In genomic region chr2:26156191-26156977, GRCm38 (mm10) we compare ENCODE assay signal across 17 mouse cellular contexts. TPM values are rescaled to one million over a fixed set of nuclear protein-coding genes. Genes with fewer than 3 reads are reported as not detected.
DNase-seq lines count a peak whose midpoint lies in the region; ATAC-seq and TF ChIP-seq lines count a peak whose summit lies in the region.
"Had no signal": no experiment of that assay in that cellular context is flagged by ENCODE, and none has a peak within 500 bp of the region (broad histone marks: within the 10 kb centered on the region; RNA-seq: fewer than 3 reads in every experiment).

No protein-coding gene starts in this region.

- H3K9me3 ChIP-seq in neural tube, embryonic 11.5 days (ENCODE audit: control insufficient read depth, low read length), result no peaks in the 10 kb centered on the region
- H3K9me3 ChIP-seq in hindbrain, postnatal 0 days (ENCODE audit: low read length), result no peaks in the 10 kb centered on the region
- H3K9me3 ChIP-seq in neural tube, embryonic 14.5 days (ENCODE audit: control insufficient read depth, low read length), result no peaks in the 10 kb centered on the region
- H3K9me3 ChIP-seq: embryonic facial prominence, embryonic 15.5 days; kidney, embryonic 15.5 days had no signal

- peak; percentile 51; the same call in 1 of the 2 replicates for ATAC-seq in neural tube, embryonic 11.5 days (ENCODE audit: insufficient read depth, low FRiP score, low TSS enrichment)
- ATAC-seq in hindbrain, postnatal 0 days, result peak; percentile 67; the same call in 1 of the 2 replicates
- ATAC-seq in neural tube, embryonic 14.5 days (ENCODE audit: low read depth), result peak; percentile 68
- no peak for ATAC-seq in CD4-positive, CD25-positive, alpha-beta regulatory T cell, adult 4 months

- peaks cover 7% of the 10 kb centered on the region; the same call in 1 of the 2 replicates for H3K4me1 ChIP-seq in neural tube, embryonic 11.5 days (ENCODE audit: control insufficient read depth, insufficient read depth, low read length)
- H3K4me1 ChIP-seq in hindbrain, postnatal 0 days (ENCODE audit: insufficient read depth, low read length), result peaks cover 25% of the 10 kb centered on the region
- peaks cover 21% of the 10 kb centered on the region for H3K4me1 ChIP-seq in neural tube, embryonic 14.5 days (ENCODE audit: control insufficient read depth, insufficient read depth, low read length)
- H3K4me1 ChIP-seq: kidney, embryonic 15.5 days had no signal

- peak; percentile 94 to 97 for DNase-seq in cerebellum, postnatal 10 days
- no peak for DNase-seq in cerebellum, adult 11 months
- DNase-seq in neural tube, embryonic 11.5 days (ENCODE audit: low spot score), result no peak
- no peak for DNase-seq in neural tube, embryonic 10.5 days (ENCODE audit: extremely low spot score, low spot score)
- peak; percentile 68 for DNase-seq in hindbrain, postnatal 0 days (ENCODE audit: low spot score)
- DNase-seq in embryo, embryonic 11 days, result no peak
- DNase-seq: adrenal gland, postnatal 36 days; cerebellum, adult 8-10 months; lung, postnatal 4 days had no signal

- H3K36me3 ChIP-seq in neural tube, embryonic 11.5 days (ENCODE audit: control insufficient read depth, insufficient read depth, low read length), result no peaks in the 10 kb centered on the region
- no peaks in the 10 kb centered on the region for H3K36me3 ChIP-seq in hindbrain, postnatal 0 days (ENCODE audit: insufficient read depth, low read length)
- no peaks in the 10 kb centered on the region for H3K36me3 ChIP-seq in neural tube, embryonic 14.5 days (ENCODE audit: control insufficient read depth, insufficient read depth, low read length)
- H3K36me3 ChIP-seq: embryonic facial prominence, embryonic 15.5 days; kidney, embryonic 15.5 days had no signal

- no peak overlapping the region for H3K4me2 ChIP-seq in neural tube, embryonic 11.5 days (ENCODE audit: low read depth)
- no peak overlapping the region for H3K4me2 ChIP-seq in hindbrain, postnatal 0 days (ENCODE audit: low read depth, low read length)
- no peak overlapping the region for H3K4me2 ChIP-seq in neural tube, embryonic 14.5 days (ENCODE audit: low read depth, low read length)
- H3K4me2 ChIP-seq: embryonic facial prominence, embryonic 15.5 days; kidney, embryonic 15.5 days; liver, embryonic 11.5 days had no signal

- H3K4me3 ChIP-seq in neural tube, embryonic 11.5 days (ENCODE audit: low read depth, low read length), result no peak overlapping the region
- H3K4me3 ChIP-seq in hindbrain, postnatal 0 days (ENCODE audit: low read length), result no peak overlapping the region
- H3K4me3 ChIP-seq in neural tube, embryonic 14.5 days (ENCODE audit: low read depth, low read length), result no peak overlapping the region
- H3K4me3 ChIP-seq: embryonic facial prominence, embryonic 15.5 days; kidney, embryonic 15.5 days had no signal

- 63% methylated on average over 10 of the region's 10 CpGs for WGBS in neural tube, embryonic 11.5 days
- 31% methylated on average over 10 of the region's 10 CpGs for WGBS in hindbrain, postnatal 0 days
- WGBS in neural tube, embryonic 14.5 days, result 35% methylated on average over 10 of the region's 10 CpGs

- no peak overlapping the region for H3K9ac ChIP-seq in neural tube, embryonic 11.5 days (ENCODE audit: low read length)
- H3K9ac ChIP-seq in hindbrain, postnatal 0 days (replicated peaks; ENCODE audit: low read length), result no peak overlapping the region
- H3K9ac ChIP-seq in neural tube, embryonic 14.5 days (replicated peaks; ENCODE audit: low read depth, low read length), result no peak overlapping the region
- H3K9ac ChIP-seq: embryonic facial prominence, embryonic 15.5 days; kidney, embryonic 15.5 days had no signal

- H3K27me3 ChIP-seq in neural tube, embryonic 11.5 days (ENCODE audit: control insufficient read depth, insufficient read depth, low read length), result no peaks in the 10 kb centered on the region
- no peaks in the 10 kb centered on the region for H3K27me3 ChIP-seq in hindbrain, postnatal 0 days (ENCODE audit: insufficient read depth, low read length)
- H3K27me3 ChIP-seq in neural tube, embryonic 14.5 days (ENCODE audit: control insufficient read depth, insufficient read depth, low read length), result no peaks in the 10 kb centered on the region
- H3K27me3 ChIP-seq: embryonic facial prominence, embryonic 15.5 days; kidney, embryonic 15.5 days had no signal

- TF ChIP-seq CTCF in hindbrain, postnatal 0 days (IDR thresholded peaks at IDR 0.05; ENCODE audit: low read depth), result peak; percentile 35; the same call in 1 of the 2 replicates

- no peak overlapping the region for H3K27ac ChIP-seq in neural tube, embryonic 11.5 days (ENCODE audit: low read depth, low read length)
- peak overlapping the region; percentile 64 for H3K27ac ChIP-seq in hindbrain, postnatal 0 days
- peak overlapping the region; percentile 12; the same call in 1 of the 2 replicates for H3K27ac ChIP-seq in neural tube, embryonic 14.5 days (ENCODE audit: low read depth, low read length)
- H3K27ac ChIP-seq: embryonic facial prominence, embryonic 15.5 days; kidney, embryonic 15.5 days; stomach, postnatal 0 days had no signal

RNA-seq across cellular contexts. Expression of gene Nacc2, which starts 33.4 kb away (rescaled TPM):
- polyA plus RNA-seq in neural tube, embryonic 11.5 days (2014; fragmentation: Nextera tagmentation; extraction: Ambion mirVana), result 8.2 and 9.8 TPM in 2 replicates
- 50.1 and 61.4 TPM in 2 replicates for total RNA-seq in hindbrain, postnatal 0 days (2014; rRNA removed)
- polyA plus RNA-seq in hindbrain, postnatal 0 days (2015; fragmentation: Nextera tagmentation; extraction: Ambion mirVana), result 28.7 and 29.9 TPM in 2 replicates
- polyA plus RNA-seq in neural tube, embryonic 14.5 days (2014; fragmentation: Nextera tagmentation; extraction: Ambion mirVana), result 14.5 and 18.3 TPM in 2 replicates
- polyA plus RNA-seq in CD4-positive, CD25-positive, alpha-beta regulatory T cell, adult 4 months (2017; shearing (Covaris generic)), result under 1 TPM; 0.44 to 0.75 TPM

RNA-seq across cellular contexts. Expression of gene Lhx3, which starts 51.7 kb away (rescaled TPM):
- 19.6 and 25.3 TPM in 2 replicates for polyA plus RNA-seq in neural tube, embryonic 11.5 days (2014; fragmentation: Nextera tagmentation; extraction: Ambion mirVana)
- 2.3 and 7.8 TPM in 2 replicates for total RNA-seq in hindbrain, postnatal 0 days (2014; rRNA removed)
- 2.2 and 3.2 TPM in 2 replicates for polyA plus RNA-seq in hindbrain, postnatal 0 days (2015; fragmentation: Nextera tagmentation; extraction: Ambion mirVana)
- 9.1 and 10.1 TPM in 2 replicates for polyA plus RNA-seq in neural tube, embryonic 14.5 days (2014; fragmentation: Nextera tagmentation; extraction: Ambion mirVana)
- polyA plus RNA-seq in CD4-positive, CD25-positive, alpha-beta regulatory T cell, adult 4 months (2017; shearing (Covaris generic)), result not detected
- total RNA-seq: heart, adult 8-10 months; heart, postnatal 25 days had no signal
- polyA plus RNA-seq: kidney, embryonic 15.5 days; liver, embryonic 11.5 days; stomach, postnatal 0 days had no signal

Comparison
In these comparisons a context has a peak if more than half of its experiments do, and no peak if none do; other contexts are left out.
1. DNase-seq: peak in cerebellum, postnatal 10 days (2 of 2) and hindbrain, postnatal 0 days (single experiment); none in cerebellum, adult 11 months (single experiment), neural tube, embryonic 11.5 days (single experiment), neural tube, embryonic 10.5 days (single experiment) and embryo, embryonic 11 days (single experiment).